Mouse (Mus musculus) myocyte (in vitro differentiated cells): Measurements from ENCODE around the gene Gm5475. TPM values are rescaled to one million over a fixed set of nuclear protein-coding genes. Genes with fewer than 3 reads are reported as not detected.
A peak's percentile ranks its signal among the peaks of the same experiment; 100 is the strongest.

Source experiments
- H3K27me3 ChIP-seq: one replicate; pipeline ENCODE4 v1.6.1; 2011; ENCODE audit not compliant: control insufficient read depth, insufficient read depth, insufficient read length
- H3K36me3 ChIP-seq: one replicate; pipeline ENCODE4 v1.6.1; 2011; ENCODE audit not compliant: control insufficient read depth, insufficient read depth
- H3K4me2 ChIP-seq: one replicate; pipeline ENCODE4 v1.6.1; 2011; ENCODE audit warnings: low read depth, control low read depth
- H3K4me3 ChIP-seq: one replicate; pipeline ENCODE4 v1.5.1; 2011; ENCODE audit warnings: mild to moderate bottlenecking, control low read depth, moderate library complexity
- H3K79me2 ChIP-seq: one replicate; pipeline ENCODE4 v1.6.1; 2011; ENCODE audit not compliant: control insufficient read depth, insufficient read depth
- H3ac ChIP-seq: one replicate; pipeline ENCODE4 v1.6.1; 2011; ENCODE audit not compliant: control insufficient read depth, insufficient read length
- CEBPB ChIP-seq: IDR thresholded peaks from 2 replicates; pipeline ENCODE4 v1.6.1; 2011; ENCODE audit warnings: mild to moderate bottlenecking, moderate library complexity; ENCODE audit not compliant: poor library complexity, insufficient read depth, severe bottlenecking
- E2F4 ChIP-seq: IDR thresholded peaks from one replicate; pipeline ENCODE4 v1.6.1; 2011; ENCODE audit warnings: mild to moderate bottlenecking, control low read depth, moderate library complexity; ENCODE audit not compliant: insufficient read depth
- MAX ChIP-seq: IDR thresholded peaks from one replicate; pipeline ENCODE4 v1.6.1; 2011; ENCODE audit warnings: low read depth, mild to moderate bottlenecking, control low read depth
- MYOD1 ChIP-seq, 3 experiments: IDR thresholded peaks; one replicate each; pipeline ENCODE4 v1.6.1; 2011; ENCODE audit warnings: control low read depth in 2 of 3, low read depth in 2 of 3, mild to moderate bottlenecking in 2 of 3, moderate library complexity in 1 of 3; ENCODE audit not compliant: insufficient read length in 2 of 3, control insufficient read depth in 1 of 3
- MYOG ChIP-seq, 3 experiments: IDR thresholded peaks; one replicate each; pipeline ENCODE4 v1.6.1; 2011; ENCODE audit warnings: control low read depth in 2 of 3, low read depth in 2 of 3, mild to moderate bottlenecking in 2 of 3; ENCODE audit not compliant: insufficient read length in 2 of 3, control insufficient read depth in 1 of 3, insufficient read depth in 1 of 3
- POLR2A ChIP-seq: IDR thresholded peaks from one replicate; pipeline ENCODE4 v1.6.1; 2011; ENCODE audit warnings: low read depth, mild to moderate bottlenecking, control low read depth, moderate library complexity; ENCODE audit not compliant: insufficient read length
- POLR2AphosphoS2 ChIP-seq: IDR thresholded peaks from one replicate; pipeline ENCODE4 v1.6.1; 2011; ENCODE audit warnings: low read depth, control low read depth; ENCODE audit not compliant: insufficient read length
- REST ChIP-seq: IDR thresholded peaks from one replicate; pipeline ENCODE4 v1.6.1; 2011; ENCODE audit warnings: mild to moderate bottlenecking, control low read depth, moderate library complexity; ENCODE audit not compliant: insufficient read depth, insufficient read length
- SRF ChIP-seq: IDR thresholded peaks from one replicate; pipeline ENCODE4 v1.6.1; 2011; ENCODE audit warnings: low read depth; ENCODE audit not compliant: control insufficient read depth, insufficient read length
- TCF12 ChIP-seq: IDR thresholded peaks from one replicate; pipeline ENCODE4 v1.6.1; 2011; ENCODE audit warnings: mild to moderate bottlenecking, control low read depth; ENCODE audit not compliant: poor library complexity, insufficient read depth, severe bottlenecking
- TCF3 ChIP-seq: IDR thresholded peaks from one replicate; pipeline ENCODE4 v1.6.1; 2011; ENCODE audit warnings: low read depth, control low read depth; ENCODE audit not compliant: insufficient read length
- USF1 ChIP-seq: IDR thresholded peaks from one replicate; pipeline ENCODE4 v1.6.1; 2011; ENCODE audit warnings: low read depth, mild to moderate bottlenecking, control low read depth, moderate library complexity
- polyA plus RNA-seq: library from polyadenylated mRNA; unstranded; fragments of >200 nt; fragmentation: generic; extraction: Trizol; gene quantifications from one replicate; pipeline ENCODE4 v1.2.1, GENCODE M21; 2012; ENCODE audit warnings: missing spikeins

The Gm5475 gene
- polyA plus RNA-seq, 1 experiment = 0.05 TPM

GRCm38 (mm10) chr15:100423916-100424315, 2.0 kb downstream of the Gm5475 start:
- peak overlapping the region; percentile 100 for H3K4me2 ChIP-seq
- H3K27me3 ChIP-seq = no peaks in the 10 kb centered on the region
- peak overlapping the region; percentile 31 for H3K4me3 ChIP-seq
- no peak for TF ChIP-seq REST
- TF ChIP-seq MYOG (IDR thresholded peaks at IDR 0.05; ENCODE audit: control insufficient read depth in 1 of 3, insufficient read depth in 1 of 3, insufficient read length in 2 of 3, low read depth in 2 of 3) = peak in 1 of 3 experiments; percentile 76
- no peak for TF ChIP-seq SRF
- peak in 2 of 3 experiments; percentile 18 to 77 for TF ChIP-seq MYOD1 (IDR thresholded peaks at IDR 0.05; ENCODE audit: control insufficient read depth in 1 of 3, insufficient read length in 2 of 3, low read depth in 2 of 3)
- no peak for TF ChIP-seq TCF12
- no peak for TF ChIP-seq MAX
- H3K79me2 ChIP-seq = peaks cover 31% of the 10 kb centered on the region
- no peaks in the 10 kb centered on the region for H3K36me3 ChIP-seq
- H3ac ChIP-seq = no peak overlapping the region

- Histone ChIP-seq H3K36me3 (no peaks in the 10 kb centered on the region), H3ac (no peak within 1 kb of the TSS), H3K4me3 (peak within 1 kb of the TSS; percentile 31), H3K4me2 (peak within 1 kb of the TSS; percentile 100), H3K27me3 (no peaks in the 10 kb centered on the region), H3K79me2 (peaks cover 24% of the 10 kb centered on the region)
- TF ChIP-seq USF1 (no peak), TCF12 (no peak), MYOG (IDR thresholded peaks at IDR 0.05; ENCODE audit: control insufficient read depth in 1 of 3, insufficient read depth in 1 of 3, insufficient read length in 2 of 3, low read depth in 2 of 3) (no peak), POLR2AphosphoS2 (no peak), REST (no peak)
Measured at GRCm38 (mm10) chr15:100424396-100425122, 2.6 kb downstream of the Gm5475 start, which contains the start of gene Slc11a2. TSS of gene Slc11a2 (minus strand) at chr15:100425072.

- Histone ChIP-seq H3ac (no peak overlapping the region), H3K4me3 (no peak overlapping the region), H3K36me3 (no peaks in the 10 kb centered on the region), H3K4me2 (no peak overlapping the region), H3K27me3 (no peaks in the 10 kb centered on the region), H3K79me2 (no peaks in the 10 kb centered on the region)
- TF ChIP-seq POLR2A = no peak
- no peak for TF ChIP-seq USF1
- TF ChIP-seq TCF12 = peak; percentile 36
- TF ChIP-seq REST = no peak
- no peak for TF ChIP-seq MAX
- TF ChIP-seq TCF3 = no peak
- no peak for TF ChIP-seq POLR2AphosphoS2
- TF ChIP-seq CEBPB = no peak
- peak in 1 of 3 experiments; percentile 34 for TF ChIP-seq MYOG (IDR thresholded peaks at IDR 0.05; ENCODE audit: control insufficient read depth in 1 of 3, insufficient read depth in 1 of 3, insufficient read length in 2 of 3, low read depth in 2 of 3)
- TF ChIP-seq E2F4 = no peak
- no peak for TF ChIP-seq SRF
- peak; percentile 87 to 92 (median 87) for TF ChIP-seq MYOD1 (IDR thresholded peaks at IDR 0.05; ENCODE audit: control insufficient read depth in 1 of 3, insufficient read length in 2 of 3, low read depth in 2 of 3)
Measured at GRCm38 (mm10) chr15:100428296-100428905, 6.5 kb downstream of the Gm5475 start.

GRCm38 (mm10) chr15:100429959-100430565, 8.1 kb downstream of the Gm5475 start:
- Histone ChIP-seq H3K4me3 (no peak overlapping the region), H3K4me2 (no peak overlapping the region), H3K27me3 (no peaks in the 10 kb centered on the region), H3ac (no peak overlapping the region), H3K36me3 (no peaks in the 10 kb centered on the region), H3K79me2 (no peaks in the 10 kb centered on the region)
- no peak for TF ChIP-seq REST
- peak in 2 of 3 experiments; percentile 66 to 89 for TF ChIP-seq MYOD1 (IDR thresholded peaks at IDR 0.05; ENCODE audit: control insufficient read depth in 1 of 3, insufficient read length in 2 of 3, low read depth in 2 of 3)
- no peak for TF ChIP-seq E2F4
- TF ChIP-seq POLR2AphosphoS2 = no peak
- no peak for TF ChIP-seq SRF
- TF ChIP-seq MYOG (IDR thresholded peaks at IDR 0.05; ENCODE audit: control insufficient read depth in 1 of 3, insufficient read depth in 1 of 3, insufficient read length in 2 of 3, low read depth in 2 of 3) = peak; percentile 28 to 84 (median 83)
- TF ChIP-seq TCF3 = peak; percentile 18

GRCm38 (mm10) chr15:100433234-100433633, 11.3 kb downstream of the Gm5475 start:
- no peak overlapping the region for H3ac ChIP-seq
- H3K4me2 ChIP-seq = no peak overlapping the region
- no peaks in the 10 kb centered on the region for H3K27me3 ChIP-seq
- TF ChIP-seq USF1 (no peak), REST (no peak), POLR2A (no peak), MAX (no peak), TCF3 (no peak), MYOD1 (IDR thresholded peaks at IDR 0.05; ENCODE audit: control insufficient read depth in 1 of 3, insufficient read length in 2 of 3, low read depth in 2 of 3) (no peak), POLR2AphosphoS2 (no peak), E2F4 (no peak), SRF (no peak), MYOG (IDR thresholded peaks at IDR 0.05; ENCODE audit: control insufficient read depth in 1 of 3, insufficient read depth in 1 of 3, insufficient read length in 2 of 3, low read depth in 2 of 3) (no peak), TCF12 (no peak), CEBPB (no peak)
- no peaks in the 10 kb centered on the region for H3K79me2 ChIP-seq
- no peak overlapping the region for H3K4me3 ChIP-seq
- no peaks in the 10 kb centered on the region for H3K36me3 ChIP-seq
